Mouse (Mus musculus): Measurements from ENCODE around the gene Rspo1. TPM values are rescaled to one million over a fixed set of nuclear protein-coding genes. Genes with fewer than 3 reads are reported as not detected.

Gene Rspo1
- polyA plus RNA-seq, 1 experiment from 2014 or later, result 4.9 TPM

GRCm38 (mm10) chr4:124959062-124959461 is 27.2 kb upstream of the Rspo1 start:
- no peak overlapping the region for H3K9ac ChIP-seq
- no peak overlapping the region for H3K27ac ChIP-seq
- no peaks in the 10 kb centered on the region for H3K4me1 ChIP-seq
- H3K27me3 ChIP-seq, result no peaks in the 10 kb centered on the region
- no peaks in the 10 kb centered on the region for H3K9me3 ChIP-seq (replicated peaks)
- 71% methylated on average over 11 of the region's 11 CpGs for WGBS
- no peak overlapping the region for H3K4me2 ChIP-seq
- no peaks in the 10 kb centered on the region for H3K36me3 ChIP-seq (ENCODE audit: poor library complexity, severe bottlenecking)
- no peak for ATAC-seq
- no peak overlapping the region for H3K4me3 ChIP-seq

DNA sequence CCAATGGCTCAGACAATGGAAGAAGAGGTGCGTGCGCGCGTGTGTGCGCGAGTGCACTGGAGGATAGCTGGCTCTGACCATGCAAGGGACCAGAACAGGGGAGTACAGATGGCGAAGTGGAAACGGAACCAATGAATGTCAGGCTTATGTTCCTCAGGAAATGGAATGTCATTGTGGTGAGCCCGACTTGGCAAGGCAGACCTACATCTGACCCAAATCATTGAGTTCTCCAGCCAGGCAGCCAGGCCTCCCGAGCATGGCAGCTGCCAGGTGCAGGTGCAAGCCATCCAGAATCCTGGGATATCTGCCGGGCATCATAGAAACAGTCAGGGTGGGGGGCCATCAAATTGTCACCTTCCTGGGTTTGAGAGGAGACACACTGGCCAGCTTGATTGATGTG is 25.3 kb upstream of the Rspo1 start:
- no peak overlapping the region for H3K4me3 ChIP-seq
- WGBS, result 88% methylated on average over 11 of the region's 11 CpGs
- H3K9me3 ChIP-seq (replicated peaks), result no peaks in the 10 kb centered on the region

GRCm38 (mm10) chr4:124962576-124962975 is 23.7 kb upstream of the Rspo1 start:
- Histone ChIP-seq H3K4me1 (peaks cover 6% of the 10 kb centered on the region), H3K9me3 (replicated peaks) (no peaks in the 10 kb centered on the region), H3K4me2 (no peak overlapping the region), H3K27me3 (no peaks in the 10 kb centered on the region), H3K27ac (no peak overlapping the region), H3K36me3 (ENCODE audit: poor library complexity, severe bottlenecking) (no peaks in the 10 kb centered on the region), H3K9ac (no peak overlapping the region), H3K4me3 (no peak overlapping the region)
- WGBS, result 64% methylated on average over 11 of the region's 11 CpGs
- ATAC-seq, result no peak

More for the DNA sequence above, 25.3 kb upstream of the Rspo1 start:
- Histone ChIP-seq H3K4me2 (no peak overlapping the region), H3K27ac (no peak overlapping the region), H3K4me1 (peaks cover 6% of the 10 kb centered on the region), H3K36me3 (ENCODE audit: poor library complexity, severe bottlenecking) (no peaks in the 10 kb centered on the region), H3K9ac (no peak overlapping the region), H3K27me3 (no peaks in the 10 kb centered on the region)
- ATAC-seq, result no peak

- no peak overlapping the region for H3K4me2 ChIP-seq
- H3K9ac ChIP-seq, result peak overlapping the region; percentile 34; the same call in 1 of the 2 replicates
- no peaks in the 10 kb centered on the region for H3K9me3 ChIP-seq (replicated peaks)
- peaks cover 6% of the 10 kb centered on the region for H3K4me1 ChIP-seq
- H3K4me3 ChIP-seq, result no peak overlapping the region
- 5% methylated on average over 8 of the region's 8 CpGs for WGBS
- H3K36me3 ChIP-seq (ENCODE audit: poor library complexity, severe bottlenecking), result no peaks in the 10 kb centered on the region
- 0 out of 2 replicates have a peak overlapping the region, but pooled peaks have one; percentile 15 for H3K27ac ChIP-seq
- no peaks in the 10 kb centered on the region for H3K27me3 ChIP-seq
- no peak for ATAC-seq
These were observed 21.2 kb upstream of the Rspo1 start for GRCm38 (mm10) chr4:124964912-124965599.

- Histone ChIP-seq H3K9me3 (replicated peaks) (no peaks in the 10 kb centered on the region), H3K4me1 (peaks cover 10% of the 10 kb centered on the region), H3K4me2 (no peak overlapping the region), H3K9ac (no peak overlapping the region), H3K27ac (no peak overlapping the region), H3K36me3 (ENCODE audit: poor library complexity, severe bottlenecking) (no peaks in the 10 kb centered on the region), H3K27me3 (no peaks in the 10 kb centered on the region), H3K4me3 (no peak overlapping the region)
- no peak for ATAC-seq
- 24% methylated on average over 6 of the region's 6 CpGs for WGBS
These were observed 17.5 kb upstream of the Rspo1 start for GRCm38 (mm10) chr4:124968711-124969110.

DNA sequence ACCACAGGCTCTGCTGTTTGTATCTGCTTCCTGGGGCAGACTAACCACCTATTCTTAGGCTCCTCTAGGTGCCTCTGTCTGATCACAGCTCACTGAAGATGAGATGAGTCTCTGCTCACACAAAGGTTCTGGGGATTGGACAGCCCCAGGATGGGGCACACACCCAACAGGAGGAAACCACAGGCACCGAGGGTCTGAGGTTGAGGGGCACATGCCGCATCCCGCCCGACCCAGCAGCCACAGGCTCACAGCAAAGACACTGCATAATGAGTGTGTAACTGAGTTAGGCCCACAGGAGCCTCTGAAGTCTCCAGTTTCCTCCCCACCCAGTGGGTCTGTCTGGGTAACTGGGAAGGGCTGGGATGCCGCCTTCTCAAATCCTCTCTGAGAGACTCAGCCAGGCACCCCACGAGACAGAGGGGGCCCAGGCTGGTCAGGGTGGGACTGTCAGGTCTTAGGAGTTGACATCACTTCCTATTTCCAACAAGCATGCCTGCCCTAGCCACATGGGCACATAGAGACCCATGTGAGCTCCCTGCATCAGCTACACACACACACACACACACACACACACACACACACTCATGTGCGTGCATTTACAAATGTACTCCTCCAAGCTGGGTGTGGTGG is 16.9 kb upstream of the Rspo1 start:
- H3K4me2 ChIP-seq, result no peak overlapping the region
- H3K4me1 ChIP-seq, result peaks cover 10% of the 10 kb centered on the region
- H3K4me3 ChIP-seq, result no peak overlapping the region
- WGBS, result 79% methylated on average over 7 of the region's 7 CpGs
- no peak overlapping the region for H3K27ac ChIP-seq
- no peaks in the 10 kb centered on the region for H3K9me3 ChIP-seq (replicated peaks)
- no peaks in the 10 kb centered on the region for H3K36me3 ChIP-seq (ENCODE audit: poor library complexity, severe bottlenecking)
- ATAC-seq, result no peak
- no peak overlapping the region for H3K9ac ChIP-seq
- H3K27me3 ChIP-seq, result no peaks in the 10 kb centered on the region

GRCm38 (mm10) chr4:124970194-124970593 is 16.0 kb upstream of the Rspo1 start:
- Histone ChIP-seq H3K27me3 (no peaks in the 10 kb centered on the region), H3K9ac (no peak overlapping the region), H3K27ac (no peak overlapping the region), H3K36me3 (ENCODE audit: poor library complexity, severe bottlenecking) (no peaks in the 10 kb centered on the region), H3K9me3 (replicated peaks) (no peaks in the 10 kb centered on the region), H3K4me3 (no peak overlapping the region), H3K4me1 (peaks cover 8% of the 10 kb centered on the region), H3K4me2 (no peak overlapping the region)
- ATAC-seq, result no peak
- WGBS, result 72% methylated on average over 11 of the region's 11 CpGs

DNA sequence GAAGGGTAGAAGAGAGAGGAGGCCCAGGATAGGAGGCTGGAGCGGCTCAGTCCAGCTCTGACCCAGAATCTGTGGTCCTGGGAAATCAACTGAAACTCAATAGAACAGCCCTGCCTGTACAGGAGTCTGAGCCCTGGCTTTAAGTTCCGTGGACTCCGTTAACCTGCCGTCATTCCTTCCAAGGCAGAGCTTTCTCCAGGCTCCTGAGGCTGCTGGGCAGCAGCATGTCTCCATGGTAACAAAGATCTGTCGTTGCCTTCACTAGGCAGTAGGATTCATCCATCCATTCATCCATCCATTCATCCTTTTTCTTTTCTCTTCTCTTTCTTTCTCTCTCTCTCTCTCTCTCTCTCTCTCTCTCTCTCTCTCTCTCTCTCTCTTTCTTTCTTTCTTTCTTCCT is 15.6 kb upstream of the Rspo1 start:
- peaks cover 4% of the 10 kb centered on the region; the same call in 1 of the 2 replicates for H3K4me1 ChIP-seq
- no peak overlapping the region for H3K9ac ChIP-seq
- no peaks in the 10 kb centered on the region for H3K27me3 ChIP-seq
- 26% methylated on average over 5 of the region's 5 CpGs for WGBS
- no peak overlapping the region for H3K4me3 ChIP-seq
- no peak overlapping the region for H3K27ac ChIP-seq
- H3K9me3 ChIP-seq (replicated peaks), result no peaks in the 10 kb centered on the region
- no peaks in the 10 kb centered on the region for H3K36me3 ChIP-seq (ENCODE audit: poor library complexity, severe bottlenecking)
- no peak overlapping the region for H3K4me2 ChIP-seq
- no peak for ATAC-seq

DNA sequence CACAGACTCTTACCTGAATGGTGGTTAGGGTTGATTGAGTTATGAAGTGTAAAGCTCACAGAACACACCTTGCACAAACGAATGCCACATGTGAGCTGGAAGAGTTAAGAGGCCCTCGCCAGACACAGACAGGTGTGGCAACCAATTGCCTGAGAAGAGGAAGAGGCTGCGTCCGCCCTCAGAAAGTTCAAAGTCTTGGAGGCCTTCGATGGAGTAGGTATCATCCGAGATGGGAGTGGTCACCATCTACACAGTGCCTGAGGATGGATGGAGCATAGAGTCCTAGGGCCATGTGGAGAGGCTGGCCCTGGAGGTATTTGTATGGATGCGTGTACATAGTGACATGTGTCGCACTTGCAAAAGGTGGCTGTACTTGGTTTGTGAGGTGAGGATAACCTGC is 15.1 kb upstream of the Rspo1 start:
- no peaks in the 10 kb centered on the region for H3K36me3 ChIP-seq (ENCODE audit: poor library complexity, severe bottlenecking)
- H3K27ac ChIP-seq, result no peak overlapping the region
- no peaks in the 10 kb centered on the region for H3K27me3 ChIP-seq
- peaks cover 4% of the 10 kb centered on the region; the same call in 1 of the 2 replicates for H3K4me1 ChIP-seq
- H3K9me3 ChIP-seq (replicated peaks), result no peaks in the 10 kb centered on the region
- no peak overlapping the region for H3K4me3 ChIP-seq
- no peak overlapping the region for H3K4me2 ChIP-seq
- H3K9ac ChIP-seq, result no peak overlapping the region
- ATAC-seq, result no peak
- 90% methylated on average over 8 of the region's 8 CpGs for WGBS

DNA sequence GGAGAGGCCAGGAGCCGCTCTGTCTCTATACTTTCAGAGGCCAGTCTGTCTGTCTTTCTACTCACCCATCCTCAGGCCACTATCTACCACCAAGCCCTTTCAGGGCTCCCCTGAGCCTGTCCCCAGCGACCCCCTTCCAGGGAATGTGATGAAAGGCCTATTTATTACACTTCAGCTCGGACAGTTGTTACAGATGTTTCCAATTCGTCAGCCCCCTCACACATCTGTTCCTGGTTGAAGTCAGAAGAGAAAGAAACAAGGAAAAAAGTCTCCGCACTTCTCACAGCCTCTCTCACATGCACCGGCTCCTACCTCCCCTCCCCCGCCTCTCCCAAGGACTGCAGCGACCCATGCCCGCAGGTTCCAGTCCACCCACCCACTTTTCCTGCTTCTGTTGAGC is 13.9 kb upstream of the Rspo1 start:
- H3K9ac ChIP-seq, result no peak overlapping the region
- H3K36me3 ChIP-seq (ENCODE audit: poor library complexity, severe bottlenecking), result no peaks in the 10 kb centered on the region
- 67% methylated on average over 9 of the region's 9 CpGs for WGBS
- no peaks in the 10 kb centered on the region for H3K9me3 ChIP-seq (replicated peaks)
- H3K27me3 ChIP-seq, result no peaks in the 10 kb centered on the region
- no peak for ATAC-seq
- peaks cover 4% of the 10 kb centered on the region; the same call in 1 of the 2 replicates for H3K4me1 ChIP-seq
- H3K27ac ChIP-seq, result no peak overlapping the region
- no peak overlapping the region for H3K4me2 ChIP-seq
- H3K4me3 ChIP-seq, result no peak overlapping the region

DNA sequence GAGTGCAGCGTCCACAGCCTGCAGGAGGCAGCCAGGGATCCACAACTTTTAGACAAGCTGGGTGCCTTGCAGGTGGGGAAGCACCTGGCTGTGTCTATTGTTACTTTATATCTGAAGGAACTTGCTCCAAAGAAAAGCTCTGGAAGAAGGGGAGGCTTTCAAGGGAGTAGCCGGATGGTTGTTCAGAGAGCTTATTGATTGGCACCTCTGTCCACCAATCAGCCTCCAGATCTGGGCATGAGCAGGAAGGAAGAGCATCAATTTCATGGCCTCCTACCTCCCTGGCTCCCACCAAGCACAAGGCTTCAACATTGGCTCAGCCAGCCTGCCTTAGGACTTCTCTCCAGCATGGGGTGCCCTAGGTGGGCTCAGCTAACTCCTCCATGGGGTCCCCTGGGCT is 12.9 kb upstream of the Rspo1 start:
- H3K36me3 ChIP-seq (ENCODE audit: poor library complexity, severe bottlenecking), result no peaks in the 10 kb centered on the region
- H3K4me2 ChIP-seq, result no peak overlapping the region
- 84% methylated on average over 2 of the region's 2 CpGs for WGBS
- no peaks in the 10 kb centered on the region for H3K27me3 ChIP-seq
- no peak for ATAC-seq
- no peaks in the 10 kb centered on the region for H3K9me3 ChIP-seq (replicated peaks)
- peaks cover 4% of the 10 kb centered on the region; the same call in 1 of the 2 replicates for H3K4me1 ChIP-seq
- H3K27ac ChIP-seq, result no peak overlapping the region
- H3K9ac ChIP-seq, result no peak overlapping the region
- no peak overlapping the region for H3K4me3 ChIP-seq

GRCm38 (mm10) chr4:124978201-124978600 is 8.0 kb upstream of the Rspo1 start:
- 55% methylated on average over 5 of the region's 5 CpGs for WGBS
- Histone ChIP-seq H3K4me1 (peaks cover 10% of the 10 kb centered on the region), H3K9me3 (replicated peaks) (no peaks in the 10 kb centered on the region), H3K4me3 (no peak overlapping the region), H3K27me3 (peaks cover 12% of the 10 kb centered on the region), H3K27ac (no peak overlapping the region; the same call in 1 of the 2 replicates), H3K4me2 (no peak overlapping the region), H3K9ac (no peak overlapping the region), H3K36me3 (ENCODE audit: poor library complexity, severe bottlenecking) (no peaks in the 10 kb centered on the region)
- no peak for ATAC-seq

Measured in forebrain, embryonic 13.5 days (tissue).